Mouse (Mus musculus) ES-Bruce4 (cell line): ENCODE measurements around the gene Cope. TPM values are rescaled to one million over a fixed set of nuclear protein-coding genes. Genes with fewer than 3 reads are reported as not detected.
A peak's percentile ranks its signal among the peaks of the same experiment; 100 is the strongest.

Experiments used
- H3K27ac ChIP-seq: 2 replicates; pipeline ENCODE4 v1.5.1; 2012; ENCODE audit warnings: low read length, inconsistent platforms; ENCODE audit not compliant: insufficient read depth
- H3K27me3 ChIP-seq: 2 replicates; pipeline ENCODE4 v1.6.1; 2012; ENCODE audit warnings: mild to moderate bottlenecking, low read length, inconsistent platforms; ENCODE audit not compliant: control insufficient read depth, poor library complexity, insufficient read depth, severe bottlenecking
- H3K36me3 ChIP-seq: 2 replicates; pipeline ENCODE4 v1.6.1; 2012; ENCODE audit warnings: inconsistent platforms, mild to moderate bottlenecking, low read length, moderate library complexity; ENCODE audit not compliant: control insufficient read depth, poor library complexity, insufficient read depth, severe bottlenecking
- H3K4me1 ChIP-seq: one replicate; pipeline ENCODE4 v1.8.1; 2011; ENCODE audit warnings: low read length; ENCODE audit not compliant: control insufficient read depth, insufficient read depth
- H3K4me3 ChIP-seq: 2 replicates; pipeline ENCODE4 v1.5.1; 2011; ENCODE audit warnings: low read depth, mild to moderate bottlenecking, low read length
- H3K9ac ChIP-seq: 2 replicates; pipeline ENCODE4 v1.6.1; 2012; ENCODE audit warnings: low read depth, mild to moderate bottlenecking, inconsistent platforms; ENCODE audit not compliant: poor library complexity, severe bottlenecking
- H3K9me3 ChIP-seq: replicated peaks from 2 replicates; pipeline ENCODE4 v1.6.1; 2012; ENCODE audit warnings: mild to moderate bottlenecking, low read length, inconsistent platforms; ENCODE audit not compliant: control insufficient read depth, poor library complexity, insufficient read depth, severe bottlenecking
- CTCF ChIP-seq: IDR thresholded peaks from one replicate; pipeline ENCODE4 v1.8.1; 2011; ENCODE audit warnings: low read depth, low read length
- EP300 ChIP-seq: IDR thresholded peaks from 2 replicates; pipeline ENCODE4 v1.6.1; 2011; ENCODE audit warnings: low read depth, low read length; ENCODE audit not compliant: insufficient read depth
- POLR2A ChIP-seq: IDR thresholded peaks from one replicate; pipeline ENCODE4 v1.8.1; 2011; ENCODE audit warnings: low read length; ENCODE audit not compliant: insufficient read depth
- polyA plus RNA-seq: library from polyadenylated mRNA; stranded (reverse); fragments of >200 nt; gene quantifications from 2 replicates; pipeline ENCODE4 v1.2.4, GENCODE M21; 2011; ENCODE audit warnings: low read depth; ENCODE audit not compliant: missing spikeins, insufficient read depth, insufficient read length

The Cope gene
- polyA plus RNA-seq: 115 and 117 TPM in 2 replicates

GRCm38 (mm10) chr8:70302358-70302890 is at the start of gene Cope, which contains the start of gene Ddx49:
Gene Cope, plus strand, starts transcription at chr8:70302518.
Gene Ddx49, minus strand, starts transcription at chr8:70302489.
- TF ChIP-seq POLR2A: no peak
- TF ChIP-seq CTCF: no peak
- TF ChIP-seq EP300: no peak
- no peaks in the 10 kb centered on the region for H3K4me1 ChIP-seq
- H3K27ac ChIP-seq: peak within 1 kb of the TSS; percentile 22; the same call in 1 of the 2 replicates
- peak within 1 kb of the TSS; percentile 94 for H3K4me3 ChIP-seq
- H3K36me3 ChIP-seq: peaks cover 7% of the 10 kb centered on the region; the same call in 1 of the 2 replicates
- no peaks in the 10 kb centered on the region for H3K27me3 ChIP-seq
- H3K9me3 ChIP-seq: no peaks in the 10 kb centered on the region
- peak within 1 kb of the TSS; percentile 64 for H3K9ac ChIP-seq

DNA sequence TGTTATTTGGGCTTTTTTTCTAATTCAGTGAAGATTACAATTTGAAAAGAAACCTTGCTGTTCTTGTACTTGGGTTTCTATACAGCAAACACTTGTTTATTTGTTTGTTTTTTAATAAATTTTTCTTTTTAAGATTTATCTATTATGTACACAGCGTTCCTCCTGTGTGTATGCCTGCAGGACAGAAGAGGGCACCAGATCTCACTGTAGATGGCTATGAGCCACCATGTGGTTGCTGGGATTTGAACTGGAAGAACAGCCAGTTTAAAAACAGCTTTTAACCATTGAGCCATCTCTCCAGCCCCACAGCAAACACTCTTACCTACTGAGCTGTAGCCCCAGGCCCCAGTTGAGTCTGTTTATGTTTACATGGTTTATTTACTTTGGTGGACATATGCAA is 47.7 kb upstream of the Cope start:
- no peak overlapping the region for H3K4me3 ChIP-seq
- no peak overlapping the region for H3K9ac ChIP-seq
- TF ChIP-seq EP300: no peak
- no peak for TF ChIP-seq CTCF
- TF ChIP-seq POLR2A: no peak
- H3K36me3 ChIP-seq: peaks cover 91% of the 10 kb centered on the region
- no peaks in the 10 kb centered on the region for H3K9me3 ChIP-seq
- H3K4me1 ChIP-seq: no peaks in the 10 kb centered on the region
- no peaks in the 10 kb centered on the region for H3K27me3 ChIP-seq
- H3K27ac ChIP-seq: peak overlapping the region; percentile 64; the same call in 1 of the 2 replicates

- TF ChIP-seq POLR2A (no peak), CTCF (no peak), EP300 (no peak)
- peaks cover 87% of the 10 kb centered on the region for H3K36me3 ChIP-seq
- no peak overlapping the region for H3K27ac ChIP-seq
- H3K27me3 ChIP-seq: no peaks in the 10 kb centered on the region
- no peak overlapping the region for H3K4me3 ChIP-seq
- H3K9me3 ChIP-seq: no peaks in the 10 kb centered on the region
- H3K4me1 ChIP-seq: no peaks in the 10 kb centered on the region
- H3K9ac ChIP-seq: no peak overlapping the region
Observed at GRCm38 (mm10) chr8:70257456-70257855, 44.9 kb upstream of the Cope start.

DNA sequence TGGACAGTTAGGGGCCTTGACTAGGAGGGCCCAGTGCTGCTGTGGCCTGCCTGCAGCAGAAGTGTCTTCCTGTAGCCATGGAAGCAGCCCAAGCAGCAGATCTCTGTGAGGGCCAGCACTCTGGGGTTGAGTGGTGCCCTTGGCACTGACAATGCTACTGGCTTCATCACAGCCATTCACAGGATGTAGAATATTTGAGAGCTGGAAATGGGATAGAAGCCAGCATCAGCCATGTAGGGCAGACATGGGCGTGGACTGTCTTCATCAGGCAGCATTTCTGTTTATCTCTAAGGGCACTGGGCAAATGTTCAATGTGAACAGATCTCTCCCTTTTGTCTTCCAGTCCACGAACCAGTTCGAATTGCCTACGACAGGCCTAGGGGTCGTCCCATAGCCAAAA is 43.7 kb upstream of the Cope start:
- Histone ChIP-seq H3K4me3 (no peak overlapping the region), H3K9me3 (no peaks in the 10 kb centered on the region), H3K27me3 (no peaks in the 10 kb centered on the region), H3K36me3 (peaks cover 84% of the 10 kb centered on the region), H3K9ac (no peak overlapping the region), H3K27ac (no peak overlapping the region), H3K4me1 (no peaks in the 10 kb centered on the region)
- no peak for TF ChIP-seq POLR2A

- peaks cover 83% of the 10 kb centered on the region for H3K36me3 ChIP-seq
- H3K4me3 ChIP-seq: no peak overlapping the region
- TF ChIP-seq POLR2A (no peak), EP300 (no peak), CTCF (no peak)
- H3K9me3 ChIP-seq: no peaks in the 10 kb centered on the region
- no peaks in the 10 kb centered on the region for H3K4me1 ChIP-seq
- H3K9ac ChIP-seq: no peak overlapping the region
- H3K27me3 ChIP-seq: no peaks in the 10 kb centered on the region
- no peak overlapping the region for H3K27ac ChIP-seq
Observed at GRCm38 (mm10) chr8:70259043-70259442, 43.3 kb upstream of the Cope start.

DNA sequence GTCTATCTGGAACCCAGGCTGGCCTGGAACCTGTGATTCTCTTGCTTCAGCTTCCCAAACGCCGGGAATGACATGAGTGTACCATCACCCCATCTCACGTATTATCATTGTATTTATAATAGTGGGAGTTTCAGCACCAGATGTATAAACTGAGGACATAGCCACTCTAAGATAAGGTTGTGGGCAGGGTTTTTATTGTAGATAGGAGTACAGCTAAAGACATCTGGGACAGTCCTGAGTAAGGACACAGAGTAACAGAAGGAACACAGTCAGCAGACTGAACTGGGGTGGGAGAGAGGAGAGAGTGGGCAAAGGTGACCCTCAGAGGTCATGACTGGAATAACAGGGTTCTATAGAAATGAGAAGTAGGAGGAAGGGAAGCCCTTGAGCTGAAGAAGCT is 34.6 kb upstream of the Cope start:
- TF ChIP-seq CTCF (no peak), EP300 (no peak), POLR2A (no peak)
- peaks cover 13% of the 10 kb centered on the region for H3K36me3 ChIP-seq
- H3K9ac ChIP-seq: no peak overlapping the region
- H3K9me3 ChIP-seq: no peaks in the 10 kb centered on the region
- H3K27me3 ChIP-seq: no peaks in the 10 kb centered on the region
- no peak overlapping the region for H3K4me3 ChIP-seq
- peaks cover 3% of the 10 kb centered on the region for H3K4me1 ChIP-seq
- no peak overlapping the region for H3K27ac ChIP-seq
